ENCODE assay signal across 12 mouse cellular contexts in genomic region chr12:78947161-78947560, GRCm38 (mm10). TPM values are rescaled to one million over a fixed set of nuclear protein-coding genes. Genes with fewer than 3 reads are reported as not detected.
DNase-seq lines count a peak whose midpoint lies in the region; ATAC-seq and TF ChIP-seq lines count a peak whose summit lies in the region.
"Had no signal": no experiment of that assay in that cellular context is flagged by ENCODE, and none has a peak within 500 bp of the region (broad histone marks: within the 10 kb centered on the region; RNA-seq: fewer than 3 reads in every experiment).

No protein-coding gene starts in this region.

- peak; percentile 39 for TF ChIP-seq CTCF in lung, embryonic 14.5 days (IDR thresholded peaks at IDR 0.05; ENCODE audit: low read depth)

- H3K4me3 ChIP-seq in forebrain, embryonic 14.5 days (ENCODE audit: low read depth, low read length) = no peak overlapping the region
- no peak overlapping the region for H3K4me3 ChIP-seq in forebrain, embryonic 13.5 days
- H3K4me3 ChIP-seq in lung, embryonic 14.5 days (ENCODE audit: low read depth, low read length) = no peak overlapping the region
- H3K4me3 ChIP-seq: myocyte had no signal

- no peak overlapping the region for H3K4me2 ChIP-seq in forebrain, embryonic 14.5 days (ENCODE audit: low read length)
- H3K4me2 ChIP-seq in forebrain, embryonic 13.5 days = no peak overlapping the region
- H3K4me2 ChIP-seq in lung, embryonic 14.5 days = no peak overlapping the region

- DNase-seq in forebrain, embryonic 14.5 days (ENCODE audit: low spot score) = peak; percentile 29
- DNase-seq in lung, embryonic 14.5 days = peak; percentile 12
- no peak for DNase-seq in lung, postnatal 14 days
- DNase-seq in brain, adult 2 months (ENCODE audit: low read depth, low spot score) = peak; percentile 64
- peak; percentile 68 for DNase-seq in splenic B cell, adult 2 months (ENCODE audit: low read depth, low spot score)
- DNase-seq in heart, postnatal 25 days (ENCODE audit: low spot score) = no peak
- DNase-seq in urinary bladder, adult 2 months (ENCODE audit: low spot score) = no peak
- DNase-seq: lung, adult 2 months; right cerebral cortex, postnatal 25 days had no signal

- H3K9ac ChIP-seq in forebrain, embryonic 14.5 days (ENCODE audit: low read length) = no peak overlapping the region
- H3K9ac ChIP-seq in forebrain, embryonic 13.5 days = no peak overlapping the region
- H3K9ac ChIP-seq in lung, embryonic 14.5 days = no peak overlapping the region

- 86% methylated on average over 6 of the region's 6 CpGs for WGBS in forebrain, embryonic 14.5 days
- WGBS in forebrain, embryonic 13.5 days = 82% methylated on average over 6 of the region's 6 CpGs
- WGBS in lung, embryonic 14.5 days = 77% methylated on average over 6 of the region's 6 CpGs

- H3K9me3 ChIP-seq in forebrain, embryonic 14.5 days (replicated peaks; ENCODE audit: control insufficient read depth, low read length) = no peaks in the 10 kb centered on the region
- H3K9me3 ChIP-seq in forebrain, embryonic 13.5 days (replicated peaks) = no peaks in the 10 kb centered on the region
- H3K9me3 ChIP-seq in lung, embryonic 14.5 days (ENCODE audit: low read depth, low read length) = no peaks in the 10 kb centered on the region

- H3K27me3 ChIP-seq in forebrain, embryonic 14.5 days (replicated peaks; ENCODE audit: control insufficient read depth, insufficient read depth, low read length) = no peaks in the 10 kb centered on the region
- H3K27me3 ChIP-seq in forebrain, embryonic 13.5 days = no peaks in the 10 kb centered on the region
- H3K27me3 ChIP-seq in lung, embryonic 14.5 days (ENCODE audit: insufficient read depth, low read length) = no peaks in the 10 kb centered on the region
- H3K27me3 ChIP-seq in splenic B cell, adult 2 months (ENCODE audit: control insufficient read depth, insufficient read depth, low read length, poor library complexity, severe bottlenecking) = no peaks in the 10 kb centered on the region

- ATAC-seq in forebrain, embryonic 14.5 days = no peak
- ATAC-seq in forebrain, embryonic 13.5 days = no peak
- ATAC-seq in lung, embryonic 14.5 days (ENCODE audit: insufficient read depth) = no peak
- ATAC-seq: intestine, embryonic 16.5 days had no signal

- no peak overlapping the region for H3K27ac ChIP-seq in forebrain, embryonic 14.5 days (ENCODE audit: low read depth, low read length)
- no peak overlapping the region for H3K27ac ChIP-seq in forebrain, embryonic 13.5 days
- H3K27ac ChIP-seq in lung, embryonic 14.5 days (ENCODE audit: low read depth) = no peak overlapping the region

- H3K4me1 ChIP-seq in forebrain, embryonic 14.5 days (ENCODE audit: control insufficient read depth, insufficient read depth, low read length) = no peaks in the 10 kb centered on the region
- H3K4me1 ChIP-seq in forebrain, embryonic 13.5 days = no peaks in the 10 kb centered on the region
- no peaks in the 10 kb centered on the region for H3K4me1 ChIP-seq in lung, embryonic 14.5 days (ENCODE audit: insufficient read depth)

- no peaks in the 10 kb centered on the region for H3K36me3 ChIP-seq in forebrain, embryonic 14.5 days (ENCODE audit: control insufficient read depth, insufficient read depth, low read length)
- no peaks in the 10 kb centered on the region for H3K36me3 ChIP-seq in forebrain, embryonic 13.5 days (ENCODE audit: poor library complexity, severe bottlenecking)
- H3K36me3 ChIP-seq in lung, embryonic 14.5 days (ENCODE audit: insufficient read depth) = no peaks in the 10 kb centered on the region
- H3K36me3 ChIP-seq in splenic B cell, adult 2 months (ENCODE audit: control insufficient read depth, insufficient read depth, low read length, poor library complexity, severe bottlenecking) = no peaks in the 10 kb centered on the region

- intact Hi-C loops in heart, postnatal 25 days (cut with DNase I) = no loop called here

RNA-seq across cellular contexts. Expression of gene Plek2, which starts 40.4 kb away (rescaled TPM):
- 0.77 and 1.2 TPM in 2 replicates for polyA plus RNA-seq in forebrain, embryonic 14.5 days (2014; fragmentation: Nextera tagmentation; extraction: Ambion mirVana)
- 0.97 and 0.98 TPM in 2 replicates for polyA plus RNA-seq in forebrain, embryonic 13.5 days (2015; fragmentation: Nextera tagmentation; extraction: Ambion mirVana)
- polyA plus RNA-seq in lung, embryonic 14.5 days (2014; fragmentation: Nextera tagmentation; extraction: Ambion mirVana) = 5.9 and 6.4 TPM in 2 replicates
- total RNA-seq in heart, postnatal 25 days (2021) = under 1 TPM; 0.28 to 0.47 TPM
- 11.7 and 12.1 TPM in 2 replicates for polyA plus RNA-seq in urinary bladder, adult 2 months (2012; rRNA removed)

Comparison
In these comparisons a context has a peak if more than half of its experiments do, and no peak if none do; other contexts are left out.
1. DNase-seq: peak in forebrain, embryonic 14.5 days (single experiment), lung, embryonic 14.5 days (single experiment), brain, adult 2 months (single experiment) and splenic B cell, adult 2 months (single experiment); none in lung, postnatal 14 days (single experiment), heart, postnatal 25 days (single experiment) and urinary bladder, adult 2 months (single experiment).